Mouse (Mus musculus) ES-E14 (cell line): ENCODE data around the gene Sla2. TPM values are rescaled to one million over a fixed set of nuclear protein-coding genes. Genes with fewer than 3 reads are reported as not detected.

Source experiments
- DNase-seq: peaks from one replicate; pipeline ENCODE4 v3.0.0-alpha.2; 2013; ENCODE audit warnings: low read depth, low spot score
- H3K27ac ChIP-seq: 2 replicates; pipeline ENCODE4 v1.5.1; 2012; ENCODE audit warnings: low read depth, mild to moderate bottlenecking, low read length, moderate library complexity, mixed read lengths; ENCODE audit not compliant: poor library complexity, insufficient read depth, severe bottlenecking
- H3K36me3 ChIP-seq: 2 replicates; pipeline ENCODE4 v1.6.1; 2012; ENCODE audit warnings: mild to moderate bottlenecking, low read length, moderate library complexity, mixed read lengths; ENCODE audit not compliant: control insufficient read depth, poor library complexity, insufficient read depth, severe bottlenecking
- H3K4me1 ChIP-seq, 2 experiments: fragments of 150-350 bp in 1 of 2; sonication (generic) in 1 of 2; 2 replicates each; pipeline ENCODE4 v1.6.1; 2012; ENCODE audit warnings: low read length in 2 of 2, mild to moderate bottlenecking in 1 of 2, mixed read lengths in 1 of 2; ENCODE audit not compliant: control insufficient read depth in 2 of 2, insufficient read depth in 2 of 2, poor library complexity in 1 of 2
- H3K4me3 ChIP-seq, 2 experiments: fragments of 150-350 bp in 1 of 2; sonication (generic) in 1 of 2; 2 replicates each; pipeline ENCODE4 v1.5.1; 2012; ENCODE audit warnings: low read length in 2 of 2, low read depth in 1 of 2, mild to moderate bottlenecking in 1 of 2, mixed read lengths in 1 of 2; ENCODE audit not compliant: insufficient read depth in 1 of 2, poor library complexity in 1 of 2, severe bottlenecking in 1 of 2
- H3K9ac ChIP-seq: 2 replicates; pipeline ENCODE4 v1.6.1; 2012; ENCODE audit warnings: low read depth, mild to moderate bottlenecking, low read length, mixed read lengths; ENCODE audit not compliant: poor library complexity, insufficient read depth, severe bottlenecking
- H3K9me3 ChIP-seq: fragments of 150-350 bp; sonication (generic); 2 replicates; pipeline ENCODE4 v1.6.1; 2012; ENCODE audit warnings: low read depth, mild to moderate bottlenecking, low read length; ENCODE audit not compliant: control insufficient read depth, insufficient read depth
- CHD2 ChIP-seq: IDR thresholded peaks from 2 replicates; pipeline ENCODE4 v1.6.1; 2014; ENCODE audit warnings: mild to moderate bottlenecking, low read depth, low read length, inconsistent platforms
- HCFC1 ChIP-seq: IDR thresholded peaks from 2 replicates; pipeline ENCODE4 v1.6.1; 2012; ENCODE audit warnings: low read length, inconsistent platforms, borderline replicate concordance; ENCODE audit not compliant: insufficient read depth
- MAFK ChIP-seq: IDR thresholded peaks from 2 replicates; pipeline ENCODE4 v1.6.1; 2014; ENCODE audit warnings: mild to moderate bottlenecking, low read depth, low read length, inconsistent platforms; ENCODE audit not compliant: insufficient read depth
- ZC3H11A ChIP-seq: IDR thresholded peaks from 2 replicates; pipeline ENCODE4 v1.6.1; 2012; ENCODE audit warnings: low read depth, mild to moderate bottlenecking, inconsistent platforms, low read length, borderline replicate concordance
- ZNF384 ChIP-seq: IDR thresholded peaks from 2 replicates; pipeline ENCODE4 v1.6.1; 2012; ENCODE audit warnings: low read depth, low read length, inconsistent platforms
- in situ Hi-C, 2 experiments: fragments of 600-800 bp; cut with MboI; formaldehyde crosslinking; loops; one replicate each; pipeline ENCODE4 v1.15.1; 2025; ENCODE audit warnings: low sequenced_read_pairs in 2 of 2, inconsistent platforms in 1 of 2; ENCODE audit not compliant: unreplicated experiment in 2 of 2
- total RNA-seq: library from RNA; depleted of rRNA; stranded (reverse); fragments of 300-350 nt; gene quantifications from 2 replicates; pipeline ENCODE4 v1.2.3, GENCODE M21; 2012

Gene Sla2
- total RNA-seq, 1 experiment = 5.3 TPM

DNA sequence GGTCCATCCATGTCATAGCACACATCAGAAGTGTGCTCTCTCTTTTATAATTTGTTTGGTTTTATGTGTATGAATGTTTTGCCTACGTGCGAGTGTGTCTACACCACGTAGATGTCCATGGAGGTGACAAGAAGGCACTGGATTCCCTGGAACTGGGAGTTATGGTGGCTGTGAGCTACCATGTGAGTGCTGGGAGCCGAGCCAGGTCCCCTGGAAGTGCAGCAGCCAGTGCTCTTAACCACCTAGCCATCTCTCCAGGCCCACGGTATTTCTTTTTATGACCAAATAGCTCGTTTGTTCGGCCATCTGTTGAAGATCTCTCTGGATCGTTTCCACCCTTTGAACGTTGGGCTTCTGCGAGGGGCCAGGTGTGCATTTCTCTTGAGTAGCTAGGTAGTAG, 43.7 kb downstream of the Sla2 start:
- Histone ChIP-seq H3K9me3 (no peaks in the 10 kb centered on the region), H3K4me3 (peak overlapping the region; percentile 39 to 93; a peak in 3 of 4 replicates), H3K36me3 (peaks cover 36% of the 10 kb centered on the region), H3K9ac (peak overlapping the region; percentile 66; the same call in 1 of the 2 replicates), H3K4me1 (peaks cover 6 to 31% of the 10 kb centered on the region in 2 experiments; a peak in 3 of 4 replicates), H3K27ac (no peak overlapping the region)
- in situ Hi-C loops = no loop called here
- TF ChIP-seq HCFC1 (no peak), CHD2 (no peak), ZC3H11A (no peak), MAFK (no peak), ZNF384 (no peak)
- DNase-seq = no peak

DNA sequence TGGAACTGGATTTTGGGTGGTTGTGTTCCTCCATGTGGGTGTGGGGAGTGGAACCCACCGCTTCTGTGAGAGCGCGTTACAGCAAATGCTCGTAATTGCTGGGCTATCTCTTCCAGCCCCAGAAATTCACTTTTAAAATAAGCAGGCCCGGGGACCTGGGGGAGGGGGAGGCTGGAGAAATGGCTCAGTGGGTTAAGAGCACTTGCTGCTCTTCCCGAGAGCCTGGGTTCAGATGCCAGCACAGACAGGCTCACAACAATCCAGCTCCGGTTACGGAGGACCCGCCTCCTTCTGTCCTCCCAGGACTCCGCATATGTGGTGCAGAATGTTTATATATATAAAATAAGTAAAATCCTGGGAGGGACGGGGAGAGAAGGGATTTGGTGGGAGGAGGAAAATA, 44.3 kb downstream of the Sla2 start:
- DNase-seq = no peak
- Histone ChIP-seq H3K4me1 (peaks cover 6 to 27% of the 10 kb centered on the region in 2 experiments; a peak in 3 of 4 replicates), H3K36me3 (peaks cover 30% of the 10 kb centered on the region), H3K9me3 (no peaks in the 10 kb centered on the region), H3K27ac (peak overlapping the region; percentile 77; the same call in 1 of the 2 replicates), H3K9ac (peak overlapping the region; percentile 69), H3K4me3 (peak overlapping the region; percentile 93 to 98)
- no peak for TF ChIP-seq ZNF384
- no peak for TF ChIP-seq ZC3H11A
- no peak for TF ChIP-seq MAFK
- in situ Hi-C loops = no loop called here

DNA sequence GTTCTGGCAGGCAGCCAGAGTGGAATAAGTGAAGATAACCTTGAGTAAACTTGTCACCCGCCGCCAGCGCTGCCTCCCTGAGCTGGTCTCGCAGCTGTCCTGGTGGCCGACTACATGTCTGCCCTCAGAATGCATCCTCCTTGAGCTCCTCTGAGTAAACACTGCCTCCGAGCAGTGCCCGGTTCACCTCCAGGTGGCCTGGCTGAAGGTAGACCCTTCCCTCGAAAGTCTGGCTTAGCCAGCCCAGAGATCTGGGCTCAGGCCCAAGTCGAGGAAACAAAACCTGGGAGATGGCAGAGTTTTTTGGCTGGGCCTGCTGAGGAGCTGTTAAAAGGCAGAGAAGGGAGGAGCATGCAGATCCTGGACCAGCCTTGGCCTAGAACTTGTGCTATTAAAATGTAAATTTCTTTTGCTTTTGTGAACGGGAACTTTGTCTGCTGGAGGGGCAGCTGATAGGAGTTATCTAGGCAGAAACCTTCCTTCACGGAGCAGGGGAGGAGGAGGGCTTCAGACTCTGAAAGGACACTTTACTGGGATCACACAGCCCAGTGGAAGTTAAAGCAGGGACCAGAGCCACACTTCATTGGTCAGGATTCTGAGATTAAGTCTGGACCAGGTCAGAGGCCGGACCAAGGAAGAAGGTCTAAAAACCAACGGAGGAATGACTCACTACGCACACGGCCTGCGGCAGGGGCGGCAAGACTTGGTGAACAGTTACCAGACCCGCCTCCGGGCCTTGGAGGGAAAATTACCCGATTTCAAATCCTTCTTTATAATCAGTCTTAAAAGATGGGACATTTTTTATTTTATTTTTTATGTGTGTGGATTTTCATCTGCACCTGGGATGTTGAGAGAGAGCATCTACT, 44.9 kb downstream of the Sla2 start:
- H3K4me1 ChIP-seq = peaks cover 6 to 25% of the 10 kb centered on the region in 2 experiments; a peak in 3 of 4 replicates
- peak overlapping the region; percentile 77 for H3K27ac ChIP-seq
- peak; percentile 65 for DNase-seq
- peak overlapping the region; percentile 90 for H3K9ac ChIP-seq
- in situ Hi-C loops = no loop called here
- H3K4me3 ChIP-seq = peak overlapping the region; percentile 93 to 98
- no peaks in the 10 kb centered on the region for H3K9me3 ChIP-seq
- TF ChIP-seq ZNF384 = no peak
- no peak for TF ChIP-seq MAFK
- TF ChIP-seq HCFC1 = no peak; the same call in 1 of the 2 replicates
- no peak for TF ChIP-seq ZC3H11A
- TF ChIP-seq CHD2 = no peak
- H3K36me3 ChIP-seq = peaks cover 30% of the 10 kb centered on the region

DNA sequence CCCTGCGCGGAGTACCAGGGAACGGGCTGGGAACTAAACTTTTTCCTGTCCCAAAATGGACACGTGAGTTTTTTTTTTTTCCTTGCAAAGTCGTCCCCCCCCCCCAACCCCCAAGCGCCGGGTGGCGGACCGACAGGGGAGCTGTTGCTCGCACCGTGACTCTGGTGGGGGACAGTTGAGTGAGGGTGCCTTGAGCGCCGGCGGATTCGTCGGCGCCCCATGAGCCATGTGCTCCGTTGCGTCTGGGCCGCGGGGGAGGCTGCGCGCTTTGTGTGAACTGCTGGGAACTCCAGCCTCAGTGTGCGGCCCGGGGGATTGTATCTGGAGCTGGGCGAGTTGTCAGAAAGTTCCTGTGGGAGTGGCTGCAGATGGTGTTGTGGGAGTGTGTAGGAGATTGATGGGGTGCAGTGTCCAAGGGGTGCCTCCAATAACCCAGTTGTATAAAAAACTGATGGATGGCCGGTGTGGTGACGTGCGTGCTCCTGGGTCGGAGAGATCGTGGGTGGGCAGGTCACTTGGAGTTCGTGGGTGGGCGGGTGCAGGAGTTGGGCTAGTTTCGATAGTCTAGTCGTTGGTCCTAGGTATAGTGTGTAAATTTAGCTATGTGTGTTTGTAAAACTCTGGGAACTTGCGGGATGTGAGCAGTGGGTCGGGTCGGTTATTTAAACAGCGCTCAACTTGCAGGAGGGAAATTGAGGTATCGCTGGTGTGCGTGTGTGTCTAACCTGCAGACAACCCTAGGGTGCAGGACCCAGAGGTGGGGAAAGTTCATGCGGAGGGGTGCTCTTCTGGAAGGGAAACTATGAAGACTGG, 45.8 kb downstream of the Sla2 start:
- Histone ChIP-seq H3K36me3 (peaks cover 30% of the 10 kb centered on the region), H3K4me1 (peaks cover 6 to 23% of the 10 kb centered on the region in 2 experiments; a peak in 3 of 4 replicates), H3K9me3 (no peaks in the 10 kb centered on the region), H3K27ac (peak overlapping the region; percentile 95; the same call in 1 of the 2 replicates), H3K9ac (peak overlapping the region; percentile 90), H3K4me3 (peak overlapping the region; percentile 93 to 98)
- no peak for DNase-seq
- in situ Hi-C loops = no loop called here
- TF ChIP-seq ZNF384 = peak; percentile 21; the same call in 1 of the 2 replicates
- TF ChIP-seq ZC3H11A = no peak
- no peak for TF ChIP-seq HCFC1
